Mouse (Mus musculus) liver, adult 2 months (tissue): ENCODE measurements around the gene Slc1a5.

Source experiments
- CTCF ChIP-seq: fragments of 200-500 bp; IDR thresholded peaks from 2 replicates; pipeline ENCODE4 v1.5.1; 2011; ENCODE audit warnings: low read depth, low read length, control low read depth
- POLR2A ChIP-seq: fragments of 200-500 bp; IDR thresholded peaks from 2 replicates; pipeline ENCODE4 v1.6.1; 2011; ENCODE audit warnings: low read length, control low read depth; ENCODE audit not compliant: insufficient read depth; ENCODE audit errors: extremely low read depth

- no peak for TF ChIP-seq POLR2A
- no peak for TF ChIP-seq CTCF
These were observed 36.6 kb downstream of the Slc1a5 start for GRCm38 (mm10) chr7:16817693-16818092.
